Mouse (Mus musculus): ENCODE measurements at regions not wholly inside any gene's neighbourhood (a gene's known extent, or its start where the extent isn't known, plus 50 kb on each side); places are given as distances from the start of the nearest gene placed in this dataset.

- intact Hi-C loops (cut with DNase I): loop anchor here (5.0 kb wide), 1 partner anchor 216 kb away; no protein-coding TSS in a partner anchor
Measured at GRCm38 (mm10) chr13:42575725-42576426, 104.5 kb upstream of the Phactr1 start.

GRCm38 (mm10) chr13:42579471-42579870, 101.0 kb upstream of the Phactr1 start:
- Histone ChIP-seq H3K27ac (no peak overlapping the region), H3K4me3 (no peak overlapping the region)
- intact Hi-C loops (cut with DNase I): loop anchor here (5.0 kb wide), 1 partner anchor 213 kb away; no protein-coding TSS in a partner anchor
- TF ChIP-seq CTCF (IDR thresholded peaks at IDR 0.05): no peak
- no peak for DNase-seq

More at GRCm38 (mm10) chr13:42575725-42576426, 104.5 kb upstream of the Phactr1 start:
- DNase-seq: peak; percentile 77
- peak; percentile 98 for TF ChIP-seq CTCF (IDR thresholded peaks at IDR 0.05)
- peak overlapping the region; percentile 36 for H3K27ac ChIP-seq
- no peak overlapping the region for H3K4me3 ChIP-seq

GRCm38 (mm10) chr13:42589136-42589535, 91.3 kb upstream of the Phactr1 start:
- intact Hi-C loops (cut with DNase I): no loop called here
- no peak overlapping the region for H3K27ac ChIP-seq
- no peak for DNase-seq
- no peak; the same call in 1 of the 2 replicates for TF ChIP-seq CTCF (IDR thresholded peaks at IDR 0.05)
- H3K4me3 ChIP-seq: no peak overlapping the region

GRCm38 (mm10) chr13:42589607-42590006, 90.8 kb upstream of the Phactr1 start:
- intact Hi-C loops (cut with DNase I): no loop called here
- no peak for DNase-seq
- TF ChIP-seq CTCF (IDR thresholded peaks at IDR 0.05): peak; percentile 52

GRCm38 (mm10) chr13:42590415-42590814, 90.0 kb upstream of the Phactr1 start:
- no peak for DNase-seq
- Histone ChIP-seq H3K4me3 (no peak overlapping the region), H3K27ac (no peak overlapping the region)
- intact Hi-C loops (cut with DNase I): no loop called here
- no peak for TF ChIP-seq CTCF (IDR thresholded peaks at IDR 0.05)

More at GRCm38 (mm10) chr13:42589607-42590006, 90.8 kb upstream of the Phactr1 start:
- H3K27ac ChIP-seq: no peak overlapping the region
- H3K4me3 ChIP-seq: no peak overlapping the region

GRCm38 (mm10) chr13:42592945-42593344, 87.5 kb upstream of the Phactr1 start:
- intact Hi-C loops (cut with DNase I): no loop called here
- no peak for DNase-seq
- no peak for TF ChIP-seq CTCF (IDR thresholded peaks at IDR 0.05)
- H3K4me3 ChIP-seq: no peak overlapping the region
- H3K27ac ChIP-seq: no peak overlapping the region

GRCm38 (mm10) chr13:42593488-42594170, 86.8 kb upstream of the Phactr1 start:
- Histone ChIP-seq H3K27ac (no peak overlapping the region), H3K4me3 (no peak overlapping the region)
- TF ChIP-seq CTCF (IDR thresholded peaks at IDR 0.05): no peak
- intact Hi-C loops (cut with DNase I): no loop called here
- DNase-seq: no peak

GRCm38 (mm10) chr13:42595180-42595579, 85.2 kb upstream of the Phactr1 start:
- Histone ChIP-seq H3K4me3 (no peak overlapping the region), H3K27ac (no peak overlapping the region)
- intact Hi-C loops (cut with DNase I): no loop called here
- no peak for TF ChIP-seq CTCF (IDR thresholded peaks at IDR 0.05)
- no peak for DNase-seq

- intact Hi-C loops (cut with DNase I): no loop called here
- DNase-seq: no peak
- H3K27ac ChIP-seq: no peak overlapping the region
Measured at GRCm38 (mm10) chr13:42597781-42598180, 82.6 kb upstream of the Phactr1 start.

GRCm38 (mm10) chr13:42603308-42603707, 77.1 kb upstream of the Phactr1 start:
- no peak for TF ChIP-seq CTCF (IDR thresholded peaks at IDR 0.05)
- no peak overlapping the region for H3K27ac ChIP-seq
- no peak overlapping the region for H3K4me3 ChIP-seq
- DNase-seq: no peak
- intact Hi-C loops (cut with DNase I): no loop called here

More at GRCm38 (mm10) chr13:42597781-42598180, 82.6 kb upstream of the Phactr1 start:
- no peak overlapping the region for H3K4me3 ChIP-seq
- TF ChIP-seq CTCF (IDR thresholded peaks at IDR 0.05): no peak

- TF ChIP-seq CTCF (IDR thresholded peaks at IDR 0.05): no peak
- no peak for DNase-seq
- Histone ChIP-seq H3K27ac (no peak overlapping the region), H3K4me3 (no peak overlapping the region)
- intact Hi-C loops (cut with DNase I): no loop called here
Measured at GRCm38 (mm10) chr13:42607735-42608134, 72.7 kb upstream of the Phactr1 start.

GRCm38 (mm10) chr13:42608963-42609362, 71.5 kb upstream of the Phactr1 start:
- H3K27ac ChIP-seq: no peak overlapping the region
- H3K4me3 ChIP-seq: no peak overlapping the region
- intact Hi-C loops (cut with DNase I): no loop called here
- DNase-seq: no peak
- peak; percentile 10; the same call in 1 of the 2 replicates for TF ChIP-seq CTCF (IDR thresholded peaks at IDR 0.05)

GRCm38 (mm10) chr13:42613326-42613725, 67.1 kb upstream of the Phactr1 start:
- Histone ChIP-seq H3K27ac (no peak overlapping the region), H3K4me3 (no peak overlapping the region)
- intact Hi-C loops (cut with DNase I): no loop called here
- DNase-seq: no peak
- no peak for TF ChIP-seq CTCF (IDR thresholded peaks at IDR 0.05)

All from gastrocnemius, adult 2 months (tissue).